Mouse (Mus musculus): ENCODE measurements at regions not wholly inside any gene's neighbourhood (a gene's known extent, or its start where the extent isn't known, plus 50 kb on each side); places are given as distances from the start of the nearest gene placed in this dataset.

DNA sequence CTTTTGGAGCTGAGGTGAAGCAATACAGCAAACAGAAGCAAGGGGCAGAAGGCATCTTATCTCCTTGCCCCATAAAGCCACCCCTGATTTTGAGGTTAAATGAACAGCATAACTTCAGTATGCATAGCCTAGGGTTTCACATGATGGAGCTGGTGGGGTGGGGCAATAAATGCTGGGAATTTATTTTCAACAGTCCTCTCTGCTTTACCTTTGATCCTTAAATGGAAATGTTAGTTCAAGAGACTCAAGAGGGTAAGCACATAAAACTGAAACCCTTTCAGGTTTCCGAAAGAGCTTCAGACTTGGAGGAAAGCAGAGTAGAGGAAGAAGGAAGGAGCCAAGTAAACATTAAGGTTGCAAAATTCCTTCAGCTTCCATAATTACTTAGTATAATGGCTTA is 290.5 kb downstream of the Epha7 start:
- POLR2A ChIA-PET = no interaction called here
- DNase-seq (ENCODE audit: low read depth, low spot score) = no peak
- TF ChIP-seq CTCF (IDR thresholded peaks at IDR 0.05) = no peak
- in situ Hi-C loops (cut with MboI; ENCODE audit: low pct_unique_long_range_greater_than_20kb) = no loop called here
- CTCF ChIA-PET = no interaction called here
- H3K27me3 ChIP-seq = no peaks in the 10 kb centered on the region
- no peak for ATAC-seq

DNA sequence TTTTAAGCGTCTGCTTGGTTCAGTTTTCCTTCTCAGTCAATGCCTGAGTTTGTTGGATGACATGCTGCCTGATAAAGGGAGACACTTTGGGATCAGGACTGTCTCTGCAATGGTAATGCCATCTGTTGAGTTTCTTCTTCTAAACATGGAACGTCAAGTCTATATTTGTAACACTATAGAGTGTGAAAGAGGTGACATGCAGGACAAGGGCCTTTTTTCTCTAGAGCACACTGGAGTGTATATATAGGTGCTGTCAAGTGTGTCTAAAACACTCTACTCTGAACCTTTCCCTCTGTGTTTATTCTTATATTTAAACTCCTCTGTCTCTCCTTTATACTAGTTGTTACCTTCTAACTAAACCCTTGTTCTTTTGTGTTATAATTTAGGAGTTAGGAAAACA is 299.6 kb downstream of the Epha7 start:
- no peak for DNase-seq (ENCODE audit: low read depth, low spot score)
- no peak for ATAC-seq
- TF ChIP-seq CTCF (IDR thresholded peaks at IDR 0.05) = no peak
- POLR2A ChIA-PET = no interaction called here
- CTCF ChIA-PET = no interaction called here
- H3K27me3 ChIP-seq = no peaks in the 10 kb centered on the region
- in situ Hi-C loops (cut with MboI; ENCODE audit: low pct_unique_long_range_greater_than_20kb) = no loop called here

DNA sequence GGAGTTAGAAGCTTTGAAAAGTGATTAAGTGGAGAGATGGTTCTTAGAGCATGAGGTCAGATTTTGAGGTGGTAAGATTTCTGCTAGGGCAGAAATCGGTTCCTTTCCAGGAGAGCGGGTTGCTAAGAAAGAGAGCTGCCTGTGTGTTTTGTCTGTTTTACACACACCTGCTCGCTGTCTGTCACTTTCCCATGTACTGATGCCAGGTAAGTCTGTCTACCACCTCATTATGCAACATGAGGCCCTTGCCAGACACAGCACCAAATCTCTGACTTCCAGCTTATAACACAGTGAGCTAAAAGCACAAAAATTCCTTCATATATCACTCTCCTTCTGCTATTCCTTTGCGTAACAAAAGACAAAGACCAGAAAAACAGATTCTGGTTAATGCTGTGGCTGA is 304.1 kb downstream of the Epha7 start:
- no peak for TF ChIP-seq CTCF (IDR thresholded peaks at IDR 0.05)
- no peak for ATAC-seq
- CTCF ChIA-PET = no interaction called here
- DNase-seq (ENCODE audit: low read depth, low spot score) = no peak
- H3K27me3 ChIP-seq = no peaks in the 10 kb centered on the region
- POLR2A ChIA-PET = interaction anchor here (0.6 kb wide), 1 partner anchor 15 kb away, joined by 3 read pairs; no protein-coding TSS in a partner anchor
- in situ Hi-C loops (cut with MboI; ENCODE audit: low pct_unique_long_range_greater_than_20kb) = no loop called here

DNA sequence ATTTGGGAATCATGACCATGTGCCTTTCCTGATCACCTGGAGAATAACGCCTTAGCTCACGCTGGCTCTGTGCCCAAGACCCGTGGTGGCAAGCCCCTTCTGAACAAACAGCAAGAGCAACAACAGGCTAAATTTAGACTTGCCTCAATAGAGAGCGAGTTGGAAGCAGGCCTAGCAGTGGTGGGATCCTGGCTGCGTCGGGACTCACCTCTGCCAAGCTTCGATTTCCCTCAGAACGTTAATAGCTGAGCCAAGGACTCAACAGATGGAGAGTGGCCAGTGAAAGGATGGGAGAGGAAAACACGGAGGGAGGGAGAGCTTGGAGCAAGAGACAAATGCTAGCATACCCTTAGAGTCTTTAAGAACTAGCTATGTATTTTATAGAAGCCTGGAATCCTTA is 305.0 kb downstream of the Epha7 start:
- CTCF ChIA-PET = no interaction called here
- ATAC-seq = no peak
- in situ Hi-C loops (cut with MboI; ENCODE audit: low pct_unique_long_range_greater_than_20kb) = no loop called here
- POLR2A ChIA-PET = no interaction called here
- no peak for DNase-seq (ENCODE audit: low read depth, low spot score)
- no peak for TF ChIP-seq CTCF (IDR thresholded peaks at IDR 0.05)
- H3K27me3 ChIP-seq = no peaks in the 10 kb centered on the region

DNA sequence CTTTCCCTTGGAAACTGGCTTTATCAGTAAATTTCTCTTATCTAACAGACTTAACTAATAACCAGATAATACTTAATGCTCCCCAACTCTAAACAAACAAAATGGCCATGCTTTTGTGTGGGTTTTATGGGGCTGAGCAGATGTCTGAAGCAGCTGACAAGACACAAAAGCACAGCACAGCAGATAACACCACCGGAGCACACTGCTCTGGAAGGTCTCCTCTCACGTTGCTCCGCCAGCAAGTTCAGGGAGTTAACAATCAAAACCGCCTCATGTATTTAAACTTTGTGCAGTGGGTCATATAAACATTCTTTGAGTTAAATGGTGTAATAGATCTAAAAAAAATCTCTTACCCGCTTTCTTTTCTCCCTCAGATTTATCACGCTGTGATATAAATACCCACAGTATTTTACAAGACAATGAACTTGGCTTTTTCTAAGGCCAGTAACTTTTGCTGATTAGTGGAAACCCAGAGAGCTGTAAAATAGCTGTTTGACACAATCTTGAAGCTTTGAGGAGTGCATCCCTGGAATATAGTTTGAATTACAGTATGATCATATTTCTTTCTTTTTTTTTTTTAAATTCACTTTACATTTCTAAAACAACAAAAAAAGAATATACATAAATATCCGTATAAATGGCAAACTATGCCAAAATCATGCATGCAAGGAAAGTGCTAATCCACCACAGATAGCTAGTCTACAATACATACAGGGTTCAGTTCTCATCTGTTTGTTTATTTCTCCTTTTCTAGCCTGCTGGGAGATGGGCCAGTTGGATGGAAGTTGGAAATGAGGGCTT is 305.9 kb downstream of the Epha7 start:
- in situ Hi-C loops (cut with MboI; ENCODE audit: low pct_unique_long_range_greater_than_20kb) = no loop called here
- ATAC-seq (no peak), DNase-seq (ENCODE audit: low read depth, low spot score) (no peak)
- POLR2A ChIA-PET = no interaction called here
- CTCF ChIA-PET = no interaction called here
- TF ChIP-seq CTCF (IDR thresholded peaks at IDR 0.05) = no peak
- no peaks in the 10 kb centered on the region for H3K27me3 ChIP-seq

DNA sequence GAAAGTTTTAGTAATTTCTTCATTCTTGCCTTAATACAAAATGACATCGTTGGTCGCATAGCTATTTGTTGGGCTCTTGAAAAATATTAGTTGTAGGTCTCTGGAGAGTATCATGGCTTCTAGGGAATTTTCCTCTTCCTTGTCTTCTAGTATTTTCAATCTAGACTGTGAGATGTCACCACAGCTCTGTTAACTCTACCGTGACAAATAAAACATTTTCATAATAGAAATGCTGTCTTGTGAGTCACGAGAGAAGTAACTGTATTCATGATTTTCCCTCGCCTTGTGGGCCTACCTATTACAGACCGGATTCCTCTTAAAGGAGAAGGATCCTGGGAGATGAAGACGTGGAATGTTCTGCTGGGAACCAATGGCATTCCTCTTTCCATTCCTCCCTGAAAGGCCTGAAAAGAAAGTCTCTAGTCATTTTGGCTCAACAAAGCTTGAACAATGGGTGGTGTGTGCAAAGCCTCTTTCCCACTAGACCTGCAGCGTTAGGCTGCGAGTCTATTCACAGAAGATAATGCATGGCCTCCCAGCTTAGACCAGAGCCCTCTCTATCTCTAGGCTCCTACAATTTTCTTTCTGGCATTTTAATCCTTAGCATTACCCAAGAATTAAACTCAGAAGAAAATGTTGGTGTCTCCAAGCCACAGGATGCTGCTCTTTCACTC is 306.7 kb downstream of the Epha7 start:
- ChIA-PET CTCF (no interaction called here), POLR2A (no interaction called here)
- H3K27me3 ChIP-seq = no peaks in the 10 kb centered on the region
- TF ChIP-seq CTCF (IDR thresholded peaks at IDR 0.05) = no peak
- ATAC-seq (no peak), DNase-seq (ENCODE audit: low read depth, low spot score) (no peak)
- in situ Hi-C loops (cut with MboI; ENCODE audit: low pct_unique_long_range_greater_than_20kb) = no loop called here

DNA sequence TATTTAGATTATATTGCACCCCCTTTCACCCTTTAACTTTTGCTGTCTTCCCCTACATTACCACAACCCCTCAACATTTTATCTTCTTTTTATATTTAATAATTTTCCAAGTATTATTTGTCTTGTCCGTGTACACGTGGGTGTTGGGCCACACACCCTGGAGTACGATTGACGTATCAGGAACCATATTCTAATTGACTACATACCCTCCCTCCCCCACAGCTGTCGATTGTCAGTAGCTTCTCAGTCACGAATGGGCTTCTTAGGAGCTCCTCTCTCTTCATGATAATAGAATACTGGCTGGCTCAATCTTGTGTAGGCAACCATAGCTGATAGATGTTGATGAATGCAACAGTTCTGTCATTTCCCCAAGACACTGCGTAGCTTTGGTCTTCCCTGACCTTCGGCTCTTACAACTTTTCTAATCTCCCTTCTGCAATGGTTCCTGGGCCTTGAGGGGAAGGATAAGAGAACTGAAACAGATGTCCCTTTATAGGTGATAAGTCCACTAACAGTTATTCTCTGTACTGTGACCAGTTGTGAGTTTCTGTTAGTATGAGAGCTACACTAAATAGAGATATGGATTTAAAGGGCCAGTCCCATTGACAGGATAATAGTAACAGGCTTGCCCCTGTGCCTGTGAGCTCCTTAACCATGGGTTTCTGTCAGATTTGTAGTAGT is 310.9 kb downstream of the Epha7 start:
- ATAC-seq (no peak), DNase-seq (ENCODE audit: low read depth, low spot score) (no peak)
- no peaks in the 10 kb centered on the region for H3K27me3 ChIP-seq
- TF ChIP-seq CTCF (IDR thresholded peaks at IDR 0.05) = no peak
- ChIA-PET CTCF (interaction anchor here (1.2 kb wide), 1 partner anchor 10 kb away, joined by 3 read pairs; no protein-coding TSS in a partner anchor), POLR2A (no interaction called here)
- in situ Hi-C loops (cut with MboI; ENCODE audit: low pct_unique_long_range_greater_than_20kb) = no loop called here

DNA sequence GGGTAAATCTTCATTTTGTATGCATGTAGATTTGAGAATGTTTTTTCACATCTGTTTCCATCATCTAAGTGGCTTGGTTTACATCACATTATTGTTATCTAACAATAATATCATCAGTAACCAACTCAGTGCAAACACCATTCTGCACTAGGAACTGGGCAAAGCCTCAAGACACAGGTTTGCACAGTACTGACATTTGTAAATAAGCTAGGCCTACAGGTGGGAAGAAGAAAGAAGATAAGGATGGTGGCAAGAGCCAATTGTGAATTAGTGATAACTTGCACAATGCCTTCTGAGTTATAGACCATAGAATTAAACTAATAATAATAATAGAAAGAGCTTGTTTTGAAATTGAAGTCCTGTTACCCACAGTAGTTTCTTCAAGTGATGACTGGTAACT is 317.6 kb downstream of the Epha7 start:
- H3K27me3 ChIP-seq = no peaks in the 10 kb centered on the region
- ATAC-seq (no peak), DNase-seq (ENCODE audit: low read depth, low spot score) (no peak)
- POLR2A ChIA-PET = no interaction called here
- no peak for TF ChIP-seq CTCF (IDR thresholded peaks at IDR 0.05)
- CTCF ChIA-PET = no interaction called here
- in situ Hi-C loops (cut with MboI; ENCODE audit: low pct_unique_long_range_greater_than_20kb) = no loop called here

DNA sequence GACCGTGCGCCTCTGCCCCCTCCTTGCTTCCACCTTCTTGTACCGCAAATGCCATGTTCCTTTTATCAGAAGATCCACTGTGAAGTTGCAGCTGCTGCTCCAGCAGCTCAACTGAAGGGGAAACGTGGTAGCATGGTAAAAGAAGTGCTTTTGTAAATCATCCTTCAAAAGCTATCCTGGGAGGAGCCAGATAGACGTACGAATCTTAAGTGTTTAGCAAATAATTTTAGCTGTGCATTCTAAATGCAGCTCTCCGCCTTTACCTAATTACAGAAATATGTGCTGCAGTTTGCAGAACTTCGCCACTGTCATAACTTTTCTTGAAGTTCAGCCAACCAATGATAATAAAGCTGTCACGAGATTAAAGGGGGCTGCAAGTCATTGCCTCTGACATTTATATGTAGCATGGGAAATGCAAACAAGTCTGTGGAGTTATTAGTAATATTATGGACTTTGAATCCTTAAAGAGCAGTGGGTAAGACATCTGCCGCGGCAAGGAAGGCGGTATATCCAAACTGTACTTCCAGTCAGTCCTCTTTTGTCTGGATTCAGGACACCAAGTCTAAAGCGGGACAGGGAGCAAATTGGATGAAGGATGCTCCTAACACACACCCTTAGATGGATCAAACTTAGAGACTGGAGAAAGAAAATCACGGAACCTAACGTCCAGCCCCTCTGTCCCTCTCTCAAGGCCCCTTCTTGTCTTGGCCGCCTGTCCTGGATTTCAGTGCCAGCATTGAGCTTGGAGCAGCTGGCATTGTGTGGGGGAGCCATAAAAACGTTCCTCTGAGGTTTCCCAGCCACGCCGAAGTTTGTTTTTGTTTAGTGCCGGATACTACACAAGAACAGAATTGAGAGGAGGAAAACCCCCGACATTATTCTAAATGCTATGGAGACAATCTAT is 320.7 kb downstream of the Epha7 start:
- ChIA-PET CTCF (no interaction called here), POLR2A (no interaction called here)
- ATAC-seq (no peak), DNase-seq (ENCODE audit: low read depth, low spot score) (no peak)
- in situ Hi-C loops (cut with MboI; ENCODE audit: low pct_unique_long_range_greater_than_20kb) = no loop called here
- H3K27me3 ChIP-seq = no peaks in the 10 kb centered on the region
- no peak for TF ChIP-seq CTCF (IDR thresholded peaks at IDR 0.05)

DNA sequence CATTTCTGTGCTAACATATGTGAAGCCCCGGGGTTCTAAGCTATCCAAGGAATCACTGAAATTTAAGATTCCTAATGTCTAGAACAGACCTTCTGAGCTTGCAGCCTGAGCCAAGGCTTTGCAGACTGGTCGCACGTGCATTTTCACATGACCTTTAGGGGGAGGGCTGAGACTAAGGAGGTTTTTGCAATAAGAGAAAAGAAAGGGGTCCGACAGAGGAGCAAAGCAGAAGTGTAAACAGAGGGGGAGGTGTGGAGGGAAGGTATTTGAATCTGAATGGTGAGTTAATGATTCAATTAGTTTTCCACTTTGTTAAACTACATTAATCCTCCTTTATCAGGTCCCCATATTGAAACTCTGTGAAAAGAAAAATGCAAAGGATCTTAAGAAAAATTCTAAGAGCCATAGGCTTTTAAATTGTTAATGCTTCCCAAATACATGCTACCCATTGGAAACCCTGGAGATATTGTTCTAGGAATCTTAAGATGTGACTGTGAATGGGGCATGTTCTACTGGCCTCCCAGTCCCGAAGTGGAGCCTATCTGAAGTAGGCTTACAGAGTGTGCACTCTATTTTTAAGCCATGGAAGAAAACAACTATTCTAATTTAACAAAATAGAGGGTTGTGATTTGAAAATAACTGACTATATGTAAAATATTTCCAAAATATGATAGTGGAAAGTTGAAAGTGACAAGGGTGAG is 322.9 kb downstream of the Epha7 start:
- in situ Hi-C loops (cut with MboI; ENCODE audit: low pct_unique_long_range_greater_than_20kb) = no loop called here
- ATAC-seq (no peak), DNase-seq (ENCODE audit: low read depth, low spot score) (no peak)
- ChIA-PET POLR2A (no interaction called here), CTCF (no interaction called here)
- H3K27me3 ChIP-seq = no peaks in the 10 kb centered on the region
- no peak for TF ChIP-seq CTCF (IDR thresholded peaks at IDR 0.05)
